Mouse (Mus musculus): ENCODE measurements at regions not wholly inside any gene's neighbourhood (a gene's known extent, or its start where the extent isn't known, plus 50 kb on each side); places are given as distances from the start of the nearest gene placed in this dataset.
"Not testable (repeated sequence)": the region's sequence is repeated elsewhere in the genome, so short reads cannot be mapped to it uniquely, and the experiment has no call there.

DNA sequence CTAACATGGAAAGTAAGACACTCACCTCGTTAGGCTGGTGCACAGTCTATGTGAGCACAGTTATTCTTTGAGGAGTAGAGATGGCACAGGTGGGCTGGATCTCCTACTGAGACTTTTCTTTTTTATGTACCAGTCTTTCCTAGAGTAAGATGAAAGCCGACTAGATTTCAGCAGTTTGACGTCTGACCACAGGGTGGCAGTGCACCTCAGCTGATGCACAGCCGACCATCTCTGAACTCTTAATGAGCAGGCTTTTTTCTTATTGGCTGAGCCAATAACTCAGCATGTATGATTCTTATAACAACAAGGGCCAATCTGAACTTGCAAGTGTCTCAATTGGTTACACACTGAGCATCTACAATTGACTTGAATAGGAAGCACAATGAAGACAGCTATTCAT is 126.6 kb upstream of the Olfr1507 start:
- no peak for ATAC-seq (replicated peaks; ENCODE audit: low FRiP score, poor library complexity, severe bottlenecking)

DNA sequence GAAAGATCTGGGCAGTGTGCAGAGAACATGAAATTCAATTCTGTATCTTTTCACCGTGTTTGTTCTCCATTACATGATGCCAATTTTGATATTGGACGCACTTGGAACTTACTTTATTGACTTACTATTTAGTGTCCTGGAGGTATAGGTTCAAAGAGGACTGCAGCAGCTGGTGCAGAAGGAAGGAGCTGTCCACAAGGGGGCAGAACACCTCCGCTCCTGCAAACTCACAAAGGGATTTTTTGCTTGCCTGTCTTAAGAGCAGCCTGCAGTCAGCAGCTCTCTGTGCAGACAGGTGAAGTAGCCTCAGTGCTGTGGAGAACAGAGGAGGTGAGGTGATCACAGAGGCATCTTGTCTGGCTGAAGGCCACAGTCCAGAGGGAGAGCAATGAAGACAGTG is 84.8 kb upstream of the Olfr1507 start:
- no peak for ATAC-seq (replicated peaks; ENCODE audit: low FRiP score, poor library complexity, severe bottlenecking)

DNA sequence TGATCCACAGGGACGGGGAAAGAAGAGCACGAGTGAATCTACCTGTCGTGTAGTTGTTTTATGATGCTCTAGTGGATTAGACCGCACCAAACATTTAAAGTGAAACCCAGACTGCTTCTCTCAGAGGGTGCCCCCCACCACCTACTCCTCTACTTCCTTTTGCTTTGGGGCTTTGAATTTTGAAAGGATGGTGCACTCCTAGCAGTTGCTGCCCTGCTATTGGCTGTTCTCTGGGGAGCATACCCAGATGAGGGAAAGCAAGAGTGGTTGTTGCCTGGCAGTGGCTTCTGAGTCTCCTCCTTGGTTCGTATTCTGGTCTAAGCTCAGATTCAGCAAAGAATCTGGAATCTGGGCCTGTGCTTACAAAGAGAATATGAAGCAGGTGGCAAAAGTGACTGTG is 71.4 kb upstream of the Olfr1507 start:
- ATAC-seq (replicated peaks; ENCODE audit: low FRiP score, poor library complexity, severe bottlenecking) = no peak

DNA sequence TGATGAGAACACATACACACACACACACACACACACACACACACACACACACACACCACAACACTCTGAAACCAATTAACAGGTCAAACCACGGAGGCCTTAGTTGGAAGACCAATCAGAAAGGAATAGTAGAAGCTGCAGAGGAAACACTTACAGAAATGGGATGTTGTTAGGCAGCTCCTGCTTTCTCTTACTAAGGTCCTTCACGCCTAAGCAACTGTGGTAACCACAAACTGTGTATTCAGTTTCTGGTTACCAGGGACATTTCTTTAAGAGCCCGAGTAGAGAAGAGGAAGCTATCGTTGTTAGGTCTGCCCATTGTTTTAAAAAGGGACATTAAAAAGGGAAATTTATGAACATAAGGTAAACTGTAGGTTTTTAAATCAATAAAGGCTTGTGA is 70.1 kb upstream of the Olfr1507 start:
- ATAC-seq (replicated peaks; ENCODE audit: low FRiP score, poor library complexity, severe bottlenecking) = no peak

DNA sequence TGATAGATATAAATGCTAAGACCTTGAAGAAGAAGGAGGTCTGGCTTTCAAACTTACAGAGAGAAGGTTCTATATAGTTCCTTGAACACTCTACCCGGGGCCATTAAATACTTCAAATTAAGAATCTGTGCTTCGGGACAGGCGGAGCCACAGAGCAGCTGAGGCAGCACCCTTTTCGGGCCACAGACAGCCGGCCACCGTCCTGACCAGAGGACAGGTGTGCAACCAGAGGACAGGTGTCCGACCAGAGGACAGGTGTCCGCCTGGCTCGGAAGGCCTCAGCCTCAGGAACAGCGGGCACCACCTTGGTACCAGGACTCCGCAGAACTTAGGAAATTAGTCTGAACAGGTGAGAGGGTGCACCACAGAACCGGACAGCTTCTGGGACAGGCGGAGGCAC is 60.8 kb upstream of the Olfr1507 start:
- ATAC-seq (replicated peaks; ENCODE audit: low FRiP score, poor library complexity, severe bottlenecking) = not testable (repeated sequence)

DNA sequence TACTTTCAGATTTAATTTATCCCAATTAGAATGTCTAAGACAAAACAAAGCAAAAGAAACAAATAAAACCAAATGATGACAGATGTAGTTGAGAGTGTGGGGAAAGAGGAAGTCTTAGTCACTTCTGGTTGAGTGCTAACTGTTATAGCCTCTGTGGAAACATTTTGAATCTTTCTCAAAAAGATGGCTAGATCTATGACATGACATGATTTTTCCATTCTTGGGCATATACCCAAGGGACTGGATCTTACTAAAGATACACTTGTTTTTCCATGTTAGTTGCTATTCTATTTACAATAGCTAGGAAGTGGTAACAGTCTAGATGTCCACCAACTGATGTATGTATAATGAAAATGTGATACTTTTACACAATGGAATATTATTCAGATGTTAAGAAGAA is 57.9 kb upstream of the Olfr1507 start:
- ATAC-seq (replicated peaks; ENCODE audit: low FRiP score, poor library complexity, severe bottlenecking) = no peak

DNA sequence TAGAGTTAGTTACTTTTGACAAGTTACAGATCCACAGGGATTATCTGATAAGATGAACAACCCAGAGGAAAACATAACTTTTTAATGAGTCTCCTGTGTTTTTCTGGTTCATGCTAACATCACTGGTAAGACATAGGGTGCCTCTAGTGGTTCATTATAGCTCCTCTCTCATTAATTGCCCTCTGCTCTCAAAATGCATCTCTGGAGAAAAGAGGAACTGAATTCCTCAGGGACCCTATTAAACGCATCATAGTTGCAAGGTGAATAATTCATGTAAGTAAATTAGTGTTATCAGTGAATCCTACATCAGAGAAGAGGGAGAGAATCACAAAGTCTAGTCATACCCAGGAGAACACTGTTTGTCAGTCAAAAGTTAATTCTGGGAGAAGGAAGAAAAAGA is 52.4 kb upstream of the Olfr1507 start:
- ATAC-seq (replicated peaks; ENCODE audit: low FRiP score, poor library complexity, severe bottlenecking) = no peak
